Mouse (Mus musculus) T-helper 1 cell (primary cell): ENCODE measurements around the gene Fdxr.

Experiments used
- in situ Hi-C: fragments of 300-600 bp; cut with MboI, MseI; formaldehyde crosslinking; loops from one replicate; pipeline ENCODE4 v1.15.1; 2025; ENCODE audit warnings: high pct_unique_total_duplicates

Gene Fdxr

DNA sequence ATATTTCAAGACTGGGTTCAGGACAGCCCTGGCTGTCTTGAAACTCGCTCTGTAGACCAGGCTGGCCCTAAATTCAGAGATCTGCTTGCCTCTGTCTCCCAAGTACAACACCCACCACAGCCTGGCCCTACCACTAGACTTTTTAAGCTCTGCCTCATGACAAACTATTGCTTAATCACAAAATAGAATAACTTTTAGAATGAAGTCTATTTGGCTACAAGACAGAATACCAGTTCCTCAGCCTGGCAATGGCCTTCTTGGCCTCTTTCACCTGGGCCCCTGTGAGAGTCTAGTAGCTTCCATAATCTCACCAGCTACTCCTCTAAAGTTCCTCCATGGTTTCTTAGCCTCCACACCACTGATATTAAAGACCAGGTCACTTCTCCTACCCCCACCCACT, 13.5 kb upstream of the Fdxr start:
- in situ Hi-C loops, result no loop called here

DNA sequence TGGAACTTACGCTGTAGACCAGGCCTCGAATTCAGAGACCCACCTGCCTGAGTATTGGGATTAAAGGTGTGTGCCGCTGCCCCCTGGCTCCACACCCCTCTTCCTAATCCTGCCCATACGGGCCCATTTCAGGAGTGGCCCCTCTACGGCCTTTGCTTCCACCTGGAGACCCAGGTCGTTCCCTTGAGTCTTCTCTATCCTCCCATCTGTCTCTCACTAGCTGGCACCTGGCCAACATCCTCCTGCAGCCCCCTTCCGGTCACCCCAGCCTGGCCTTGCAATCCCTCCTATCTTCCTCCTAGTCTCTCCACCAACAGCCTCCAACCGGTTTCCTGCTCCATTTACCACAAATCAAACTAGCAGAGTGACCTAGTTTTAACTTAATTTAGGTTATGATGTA, 13.0 kb upstream of the Fdxr start:
- in situ Hi-C loops, result no loop called here

DNA sequence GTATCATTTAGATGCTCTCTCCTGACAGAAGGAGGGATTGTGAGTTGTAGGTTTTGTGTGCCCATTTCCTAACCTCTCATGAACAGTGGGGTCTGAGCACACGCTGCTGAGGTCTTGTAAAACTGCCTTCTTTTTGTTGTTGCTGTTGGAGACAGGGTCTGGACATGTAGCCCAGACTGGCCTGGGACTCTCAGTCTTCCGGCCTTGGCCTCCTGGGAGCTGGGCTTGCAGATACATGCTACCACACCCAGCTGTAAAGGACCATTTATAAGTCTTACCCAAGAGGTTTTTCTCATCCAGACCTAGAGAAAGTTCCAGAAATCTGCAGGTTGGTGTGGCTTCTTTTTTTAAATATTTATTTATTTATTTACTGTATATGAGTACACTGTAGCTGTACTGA, 11.5 kb upstream of the Fdxr start:
- in situ Hi-C loops, result no loop called here

DNA sequence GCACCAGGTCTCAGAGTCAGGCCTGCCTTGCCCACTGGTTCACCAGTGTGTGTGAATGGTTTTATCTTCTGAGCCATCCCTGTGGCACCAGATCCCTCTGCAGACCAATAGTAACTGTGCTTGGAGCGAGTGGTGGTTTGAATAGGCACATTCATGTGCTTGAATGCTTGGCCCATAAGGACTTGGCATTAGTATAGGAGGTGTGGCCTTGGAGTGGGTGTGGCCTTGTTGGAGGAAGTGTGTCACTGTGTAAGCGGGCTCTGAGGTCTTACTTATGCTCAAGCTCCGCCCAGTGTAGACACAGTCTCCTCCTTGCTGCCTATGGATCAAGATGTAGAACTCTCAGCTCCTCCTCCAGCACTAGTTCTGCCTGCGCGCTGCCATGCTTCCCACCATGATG, 10.5 kb upstream of the Fdxr start:
- in situ Hi-C loops, result no loop called here

DNA sequence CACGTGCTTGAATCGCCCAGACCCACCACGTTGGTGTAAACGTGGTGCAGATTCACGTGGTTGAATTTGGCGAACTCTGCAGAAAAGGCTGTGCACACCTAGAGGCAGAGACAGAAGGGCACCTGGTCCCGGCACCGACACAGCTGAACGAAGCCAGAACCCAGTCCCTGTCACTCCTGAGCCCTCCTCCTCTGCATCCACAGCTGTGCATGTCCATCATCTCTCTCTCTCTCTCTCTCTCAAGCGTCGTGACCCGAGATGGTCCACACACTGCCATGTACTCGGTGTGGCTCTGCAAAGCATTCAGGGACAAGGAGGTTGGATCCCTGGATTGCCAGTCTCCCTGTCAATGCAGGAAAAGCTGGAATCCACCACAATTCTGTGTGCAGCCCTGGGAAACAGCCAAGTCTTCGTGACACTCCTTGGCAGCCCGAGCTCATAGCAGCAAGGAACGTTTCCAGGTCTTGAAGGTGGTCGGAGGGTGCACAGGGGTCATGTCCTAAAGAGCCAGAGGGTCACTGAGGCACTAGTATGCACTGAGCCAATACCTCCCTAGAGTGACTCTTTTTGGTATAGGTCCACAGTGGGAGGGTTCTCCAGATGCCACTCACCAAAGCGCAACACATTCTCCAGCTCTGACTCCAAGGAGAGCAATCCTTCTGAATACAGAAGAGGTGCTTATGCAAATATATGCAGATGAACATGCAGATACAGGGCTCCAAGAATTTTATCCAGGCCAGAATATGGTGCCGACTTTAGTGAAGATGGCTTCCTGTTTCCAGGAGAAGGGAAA, 9.5 kb upstream of the Fdxr start:
- in situ Hi-C loops, result no loop called here

DNA sequence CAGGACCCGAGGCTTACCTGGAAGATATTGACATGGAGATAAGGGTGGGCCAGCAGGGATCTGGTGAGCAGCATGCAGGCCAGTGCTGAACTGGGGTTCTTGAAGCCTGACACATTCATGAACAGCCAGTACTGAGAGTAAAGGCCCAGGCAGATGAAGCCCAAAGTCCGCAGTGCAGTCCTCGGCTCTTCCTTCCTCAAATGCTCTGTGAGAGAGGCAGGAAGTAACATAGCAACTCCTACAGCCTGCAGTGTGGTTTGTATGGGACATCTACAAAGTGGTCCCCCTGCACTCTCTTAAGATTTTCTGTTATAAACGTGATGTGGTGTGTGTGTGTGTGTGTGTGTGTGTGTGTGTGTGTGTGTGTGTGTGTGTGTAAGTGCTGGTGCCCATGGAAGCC, 8.4 kb upstream of the Fdxr start:
- in situ Hi-C loops, result no loop called here

DNA sequence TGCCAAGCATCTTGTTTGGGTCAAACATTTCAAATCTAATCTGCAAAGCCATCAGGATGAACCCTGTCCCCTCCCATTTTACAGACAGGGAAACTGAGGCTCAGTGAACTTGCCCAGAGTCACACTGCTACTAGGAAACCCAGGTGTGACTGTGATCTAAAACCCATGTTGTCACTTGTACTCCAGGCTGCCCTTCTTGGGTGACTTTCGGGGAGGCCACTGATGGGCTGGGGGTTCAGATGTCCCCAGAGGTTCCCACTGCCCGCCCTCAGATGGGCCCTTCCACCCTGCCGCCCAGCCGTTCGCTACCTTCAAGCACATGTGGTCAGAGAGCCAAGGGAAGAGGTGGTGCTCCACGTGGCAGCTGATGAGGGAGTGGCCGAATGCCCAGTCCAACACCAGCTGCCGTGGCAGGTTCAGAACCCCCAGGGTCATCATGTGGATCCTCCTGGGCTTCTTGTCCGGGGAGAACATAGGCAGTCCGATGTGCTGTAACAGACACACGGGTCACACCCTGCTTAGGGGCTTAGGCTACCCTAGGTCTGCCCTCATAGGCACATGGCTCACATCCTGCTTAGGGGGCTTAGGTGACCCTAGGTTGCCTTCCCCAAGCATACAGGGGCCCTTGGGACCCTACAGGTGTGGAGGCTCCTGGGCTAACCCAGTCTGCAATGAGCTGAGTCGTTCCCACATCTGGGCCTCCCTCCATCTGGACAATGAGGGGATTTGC, 7.2 kb upstream of the Fdxr start:
- in situ Hi-C loops, result no loop called here

DNA sequence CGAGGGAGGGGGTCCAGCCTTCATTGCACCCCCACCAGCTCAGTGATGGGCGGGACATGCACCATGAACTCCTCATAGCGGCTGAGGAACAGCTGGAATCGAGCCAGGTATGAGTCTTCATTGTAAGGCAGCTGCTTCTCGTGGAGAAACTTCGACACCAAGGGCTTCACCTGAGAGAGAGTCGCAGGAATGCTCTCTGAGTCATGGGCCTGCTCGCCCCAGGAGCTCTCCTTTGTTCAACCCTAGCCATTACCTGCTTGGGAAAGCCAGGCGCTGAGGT, 6.6 kb upstream of the Fdxr start:
- in situ Hi-C loops, result no loop called here

DNA sequence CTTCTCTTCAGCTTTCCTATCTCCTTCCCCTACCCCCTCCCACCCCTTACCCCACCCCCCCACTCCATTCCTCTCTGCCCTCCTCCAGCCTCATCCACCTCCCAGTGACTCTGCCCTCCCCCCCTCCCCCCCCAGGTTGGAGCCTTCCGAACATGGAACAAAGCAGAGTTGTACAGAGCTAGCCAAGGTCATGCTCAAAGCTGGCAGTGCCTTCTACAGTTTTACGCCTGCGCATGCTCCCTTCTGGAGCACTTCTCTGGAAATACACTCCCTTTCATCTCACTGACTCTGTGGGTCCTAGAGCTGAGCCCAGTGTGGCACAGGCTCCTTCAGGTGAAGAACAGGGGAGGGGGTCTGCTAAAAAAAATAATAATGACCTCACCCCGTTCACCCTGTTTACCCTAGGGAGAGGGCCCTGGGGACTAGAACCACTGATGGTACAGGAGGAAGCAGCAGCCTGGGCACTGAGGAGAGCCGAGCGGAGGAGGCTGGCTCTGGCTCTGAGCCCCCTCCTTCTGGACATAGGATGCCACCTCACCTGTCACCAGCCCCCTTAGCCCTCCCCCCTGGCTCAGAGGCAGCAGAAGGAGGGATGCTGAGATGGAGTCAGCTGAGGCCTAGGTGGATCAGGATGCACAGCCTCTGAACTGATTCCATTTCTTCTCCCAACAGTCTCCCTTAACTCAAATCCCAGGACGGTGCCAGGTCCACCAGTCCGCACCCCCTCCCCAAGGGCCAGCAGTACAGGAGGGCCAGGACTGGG, 6.1 kb upstream of the Fdxr start:
- in situ Hi-C loops, result no loop called here

DNA sequence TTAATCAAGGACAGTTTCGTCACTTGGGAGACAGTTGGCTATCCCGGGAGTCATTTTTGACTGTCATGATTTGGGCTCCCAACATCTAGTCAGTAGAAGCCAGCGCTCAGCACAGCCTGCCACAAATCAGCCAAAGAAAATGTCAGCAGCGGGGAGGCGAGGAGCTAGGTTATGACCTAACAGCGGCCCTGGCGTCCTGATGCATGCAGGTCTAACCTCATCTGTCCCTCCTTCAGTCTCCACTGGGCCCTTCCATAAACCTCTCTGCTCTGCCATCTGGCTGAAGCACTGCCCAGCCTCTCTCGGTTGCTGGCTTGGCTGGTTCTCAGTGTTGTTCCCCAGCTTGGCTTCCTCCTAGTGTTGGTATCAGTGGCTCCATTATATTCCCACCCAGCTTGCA, 5.4 kb upstream of the Fdxr start:
- in situ Hi-C loops, result no loop called here

DNA sequence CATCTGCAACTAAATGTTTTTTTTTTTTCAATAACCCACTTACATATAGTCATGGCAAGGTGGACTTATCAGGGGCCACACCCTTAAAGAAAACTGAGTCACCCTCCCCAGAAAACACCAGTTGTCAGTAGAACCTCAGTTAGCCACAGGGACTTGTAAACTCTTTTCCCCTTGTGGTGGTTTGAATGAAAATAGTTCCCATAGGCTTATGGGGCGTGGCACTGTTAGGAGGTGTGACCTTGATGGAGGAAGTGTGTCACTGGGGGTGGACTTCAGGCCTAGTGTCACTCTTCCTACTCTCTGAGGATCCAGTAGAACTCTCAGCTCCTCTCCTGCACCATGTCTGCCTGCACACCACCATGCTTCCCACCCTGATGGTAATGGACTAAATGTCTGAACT, 2.9 kb upstream of the Fdxr start:
- in situ Hi-C loops, result loop anchor here (5.0 kb wide), 1 partner anchor 117 kb away; the partner anchor contains the start of gene Slc9a3r1

DNA sequence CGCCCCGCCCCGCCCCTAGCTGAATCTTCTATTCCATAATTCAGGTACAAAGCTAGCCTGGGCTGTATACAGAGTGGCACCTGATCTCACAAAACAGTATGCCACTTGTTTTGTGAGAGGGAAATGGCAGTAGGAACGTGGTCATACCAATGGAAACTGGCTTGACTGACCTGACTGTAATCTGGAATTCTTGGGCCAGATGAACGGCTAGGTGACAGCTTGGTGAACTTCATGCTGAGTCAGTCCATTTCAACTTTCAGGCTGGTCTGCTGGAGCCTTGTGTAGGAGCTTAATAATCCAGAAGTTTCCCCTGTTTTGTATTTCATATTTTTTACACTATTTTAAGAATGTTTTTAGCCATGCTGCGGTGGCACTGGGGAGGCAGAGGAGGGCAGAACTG, 1.3 kb upstream of the Fdxr start:
- in situ Hi-C loops, result loop anchor here (5.0 kb wide), 1 partner anchor 116 kb away; the partner anchor contains the start of gene Slc9a3r1

DNA sequence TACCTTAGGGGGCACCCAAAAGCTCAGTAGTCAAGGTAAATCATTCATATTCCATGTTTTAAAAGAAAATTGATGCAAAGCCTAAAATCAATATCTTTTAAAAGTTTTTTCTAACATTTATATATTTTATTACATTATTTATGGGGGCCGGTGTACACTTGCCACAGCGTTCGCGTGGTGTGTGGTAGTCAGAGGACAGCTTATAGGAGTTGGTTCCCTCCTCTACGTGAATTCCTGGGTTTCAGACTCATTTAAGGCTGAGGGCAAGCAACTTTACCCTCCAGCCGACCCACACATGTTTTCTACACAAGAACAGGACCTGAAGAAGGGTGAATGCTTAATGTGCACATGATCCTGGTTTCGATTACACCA, 740 bp upstream of the Fdxr start:
- in situ Hi-C loops, result loop anchor here (5.0 kb wide), 1 partner anchor 115 kb away; the partner anchor contains the start of gene Slc9a3r1

DNA sequence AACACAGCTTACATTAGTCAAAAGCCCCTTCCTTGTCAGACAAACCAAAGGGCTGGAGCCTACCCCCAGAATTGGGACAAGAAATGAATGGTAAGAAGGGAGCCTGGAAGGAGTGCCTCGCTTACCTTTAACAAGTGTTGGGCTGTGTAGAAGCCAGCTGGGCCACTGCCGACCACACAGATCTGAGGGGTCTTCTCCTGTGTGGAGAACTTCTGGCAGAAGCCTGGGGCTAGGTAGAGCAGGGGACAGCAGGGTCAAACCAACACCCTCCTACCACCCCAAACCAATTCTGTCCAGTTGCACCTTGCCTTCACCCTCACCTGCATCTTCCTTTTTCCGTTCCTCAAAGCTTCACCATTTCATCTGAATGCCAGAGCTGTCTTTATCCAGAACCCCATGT, 896 bp downstream of the Fdxr start:
- in situ Hi-C loops, result loop anchor here (5.0 kb wide), 1 partner anchor 114 kb away; the partner anchor contains the start of gene Slc9a3r1

DNA sequence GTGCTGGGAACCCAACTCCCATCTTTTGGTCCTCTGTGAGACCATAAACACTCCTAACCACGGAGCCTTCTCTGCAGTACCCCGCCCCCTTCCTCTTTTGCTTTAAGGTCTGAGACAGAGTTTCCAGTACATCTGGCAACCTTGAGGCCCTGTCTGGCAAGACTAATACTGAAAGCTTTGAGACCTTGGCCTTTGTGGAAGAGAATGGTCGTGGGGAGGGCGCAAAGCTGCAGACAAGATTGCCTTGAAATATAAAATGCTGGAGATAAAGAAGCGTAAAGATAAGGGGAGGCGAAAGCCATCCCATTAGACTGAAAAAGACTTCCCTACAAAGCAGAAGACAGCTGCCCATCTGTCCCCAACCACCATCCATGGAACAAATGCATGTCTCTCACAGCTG, 1.3 kb downstream of the Fdxr start:
- in situ Hi-C loops, result loop anchor here (5.0 kb wide), 1 partner anchor 113 kb away; the partner anchor contains the start of gene Slc9a3r1

DNA sequence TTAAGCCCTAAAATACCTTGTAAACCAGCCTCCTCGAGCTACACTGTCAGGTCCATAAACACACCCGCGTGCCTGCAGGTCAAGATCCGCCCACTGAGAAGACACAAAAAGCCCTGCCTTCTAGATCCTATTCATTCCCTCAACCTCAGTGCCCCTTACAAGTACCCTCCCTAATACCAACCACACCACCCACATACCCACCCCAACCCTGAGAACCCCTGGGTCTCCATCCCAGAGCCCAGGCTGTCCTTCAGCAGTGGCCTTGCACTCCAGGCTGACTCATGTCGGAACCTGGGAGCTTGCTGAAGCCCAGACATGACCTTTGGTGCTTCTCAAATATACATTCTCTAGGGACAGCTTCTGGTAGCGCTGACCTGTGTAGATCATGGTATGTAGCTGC, 2.1 kb downstream of the Fdxr start:
- in situ Hi-C loops, result loop anchor here (5.0 kb wide), 1 partner anchor 112 kb away; the partner anchor contains the start of gene Slc9a3r1

DNA sequence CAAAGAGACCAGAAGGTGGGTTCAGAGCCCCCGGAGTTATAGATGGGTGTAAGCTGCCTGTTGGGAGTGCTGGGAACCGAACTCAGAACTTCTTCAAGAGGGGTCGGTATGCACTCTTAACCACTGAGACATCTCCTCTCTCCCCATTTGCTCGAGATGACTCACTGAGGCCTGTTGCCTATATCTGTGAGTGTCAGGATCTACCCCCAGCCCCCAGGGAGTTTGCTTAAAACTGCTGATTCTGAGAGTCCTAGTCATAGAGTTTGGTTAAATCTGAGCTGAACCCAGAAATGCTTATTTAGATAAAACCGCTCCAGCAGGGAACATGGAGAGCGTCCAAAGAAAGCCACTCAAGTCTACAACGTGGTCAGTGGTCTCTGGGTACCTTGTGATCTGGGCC, 2.7 kb downstream of the Fdxr start:
- in situ Hi-C loops, result no loop called here

DNA sequence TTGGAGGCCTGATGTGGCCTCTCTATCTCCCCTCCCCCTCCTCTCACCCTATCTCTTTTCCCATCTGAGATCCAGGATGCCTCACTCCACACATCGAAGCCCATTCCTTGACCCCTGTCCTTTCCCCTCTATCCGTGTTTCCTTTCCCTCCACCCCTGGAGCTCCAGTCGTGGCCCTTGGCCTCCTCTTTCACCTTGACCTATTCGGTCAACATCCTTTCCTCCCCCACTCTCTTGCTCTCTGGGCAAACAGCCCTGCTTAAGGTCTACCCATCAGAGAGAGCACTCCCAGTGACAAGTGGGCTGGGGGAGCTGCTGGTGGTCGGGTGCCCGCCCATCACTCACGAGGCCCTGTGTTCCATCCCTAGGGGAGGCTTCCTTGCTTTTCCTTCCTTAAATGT, 3.1 kb downstream of the Fdxr start:
- in situ Hi-C loops, result no loop called here

DNA sequence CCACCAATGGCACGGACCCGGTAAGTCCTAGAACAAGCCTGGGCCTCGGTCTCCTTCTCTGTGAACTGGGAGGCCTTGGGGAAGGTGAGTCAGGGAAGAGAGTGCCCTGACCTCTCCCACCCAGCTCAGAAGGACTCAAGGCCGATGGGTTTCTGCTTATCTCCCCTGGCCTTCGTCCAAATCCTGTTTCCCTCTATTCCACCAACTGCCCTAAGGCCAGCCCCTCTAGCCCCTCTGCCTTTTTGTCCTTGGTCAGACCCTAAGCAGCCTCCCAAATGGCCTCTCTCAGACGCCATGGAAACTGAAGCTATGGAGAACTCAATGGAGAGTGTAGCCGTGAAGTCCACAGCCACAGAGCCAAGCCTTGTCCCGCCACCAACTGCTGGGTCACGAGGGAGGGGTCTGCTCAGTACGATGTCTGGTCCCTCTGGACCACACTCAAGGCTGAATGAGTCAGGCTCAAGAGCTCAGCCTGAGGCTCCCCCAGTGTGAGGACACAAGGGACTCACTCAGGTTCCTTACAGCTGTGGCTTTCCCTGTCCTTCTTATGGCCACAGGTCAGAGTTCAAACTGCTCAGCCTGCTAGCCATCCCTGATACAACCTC, 3.9 kb downstream of the Fdxr start:
- in situ Hi-C loops, result no loop called here

DNA sequence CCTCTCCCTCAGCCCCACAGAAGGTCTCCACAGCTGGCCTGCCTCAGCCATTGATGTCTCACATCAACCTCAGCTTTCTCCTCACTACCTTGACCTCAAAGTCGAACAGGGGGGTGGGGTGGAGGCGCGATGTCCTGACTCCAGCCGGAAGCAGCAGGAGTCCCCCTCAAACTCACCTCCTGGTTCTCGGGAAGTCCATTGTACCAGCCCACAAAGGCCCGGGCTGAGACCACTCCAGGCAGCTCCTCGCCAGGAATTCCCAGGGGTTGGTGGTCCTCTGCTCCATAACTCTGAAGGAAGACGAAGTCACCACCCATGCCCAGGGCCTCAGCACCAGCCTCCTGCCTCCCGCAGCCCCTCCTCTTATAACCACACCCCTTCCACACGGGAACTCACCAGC, 5.4 kb downstream of the Fdxr start:
- in situ Hi-C loops, result no loop called here

DNA sequence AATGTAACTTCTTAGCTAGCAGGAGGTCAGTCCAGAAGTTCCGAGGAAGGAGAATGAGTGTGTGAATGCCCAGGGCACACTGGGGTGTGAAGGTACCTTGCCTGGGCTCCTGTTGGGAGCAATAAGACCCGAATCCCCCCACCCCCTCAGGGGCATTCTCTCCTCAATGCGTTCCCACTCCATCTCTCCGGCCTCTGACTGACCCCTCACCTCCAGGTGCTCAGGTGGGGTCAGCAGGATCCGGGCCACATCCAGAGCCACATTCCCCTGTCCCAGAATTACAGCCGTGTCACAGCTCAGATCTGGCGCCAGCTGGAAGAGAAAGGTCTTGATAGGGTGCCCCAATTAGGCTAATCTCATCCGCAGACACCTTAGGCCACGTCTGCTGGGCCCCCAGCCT, 5.8 kb downstream of the Fdxr start:
- in situ Hi-C loops, result no loop called here
